Mouse (Mus musculus): ENCODE measurements around the gene Serinc5. TPM values are rescaled to one million over a fixed set of nuclear protein-coding genes. Genes with fewer than 3 reads are reported as not detected.
"Not testable (repeated sequence)": the region's sequence is repeated elsewhere in the genome, so short reads cannot be mapped to it uniquely, and the experiment has no call there.

The Serinc5 gene
- polyA plus RNA-seq, 1 experiment from 2014 or later = 10.4 TPM

DNA sequence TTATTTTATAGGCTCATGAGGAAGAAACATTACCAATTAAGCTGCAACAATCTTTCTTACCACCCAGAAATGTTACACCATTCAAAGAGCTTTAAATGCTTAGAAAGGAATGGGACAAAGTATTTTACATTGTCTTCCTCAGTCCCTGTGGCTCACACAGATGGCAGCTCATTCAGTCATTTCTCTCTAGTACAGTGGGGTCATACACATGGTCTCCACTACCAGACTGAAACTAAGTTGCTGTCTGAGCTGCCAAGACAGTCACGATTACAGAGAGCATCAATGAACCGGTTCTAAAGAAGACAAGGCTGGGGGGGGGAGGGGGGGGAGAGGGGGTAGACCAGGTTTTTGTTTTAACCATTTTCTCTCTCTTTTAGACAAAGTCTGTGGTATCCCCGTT is 19.7 kb upstream of the Serinc5 start:
- Histone ChIP-seq H3K9ac (ENCODE audit: low read depth, low read length) (no peak overlapping the region), H3K4me1 (replicated peaks; ENCODE audit: control insufficient read depth, insufficient read depth, low read length) (peaks cover 3% of the 10 kb centered on the region), H3K4me3 (ENCODE audit: low read depth, low read length) (no peak overlapping the region), H3K4me2 (replicated peaks; ENCODE audit: low read depth, low read length) (no peak overlapping the region), H3K27ac (ENCODE audit: low read depth, low read length) (no peak overlapping the region), H3K36me3 (ENCODE audit: control insufficient read depth, insufficient read depth, low read length) (no peaks in the 10 kb centered on the region), H3K9me3 (ENCODE audit: control insufficient read depth, low read length) (no peaks in the 10 kb centered on the region), H3K27me3 (ENCODE audit: control insufficient read depth, insufficient read depth, low read length) (no peaks in the 10 kb centered on the region)
- ATAC-seq (ENCODE audit: low FRiP score) = no peak
- 54% methylated on average over 3 of the region's 3 CpGs for WGBS
- DNase-seq (ENCODE audit: low spot score) = no peak

DNA sequence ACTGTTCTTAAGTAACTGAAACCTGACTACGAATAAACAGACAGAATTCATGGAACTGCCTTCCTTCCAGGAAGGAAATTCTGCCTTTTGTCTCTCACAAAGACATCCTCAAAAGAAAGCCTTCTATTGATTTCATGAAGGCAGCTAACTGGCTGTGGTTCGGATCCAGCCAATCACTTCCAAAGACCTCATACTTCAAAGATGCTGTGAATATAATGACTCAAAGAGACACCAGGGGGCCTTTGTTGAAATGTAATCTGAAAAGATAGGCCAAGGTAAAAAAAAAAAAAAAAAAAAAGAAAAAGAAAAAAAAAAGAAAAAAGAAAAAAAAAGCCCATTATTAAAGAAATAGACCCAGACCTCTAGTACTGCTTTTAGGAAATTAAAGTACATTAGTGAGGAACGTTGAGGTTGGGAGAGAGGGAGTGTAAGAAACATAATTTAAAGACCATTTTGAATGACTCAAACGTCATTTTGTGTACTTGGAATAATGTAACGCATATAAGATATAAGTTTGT is 18.6 kb upstream of the Serinc5 start:
- ATAC-seq (ENCODE audit: low FRiP score) (no peak), DNase-seq (ENCODE audit: low spot score) (no peak)
- Histone ChIP-seq H3K27ac (ENCODE audit: low read depth, low read length) (0 out of 2 replicates have a peak overlapping the region, but pooled peaks have one; percentile 25), H3K4me2 (replicated peaks; ENCODE audit: low read depth, low read length) (no peak overlapping the region), H3K36me3 (ENCODE audit: control insufficient read depth, insufficient read depth, low read length) (no peaks in the 10 kb centered on the region), H3K4me1 (replicated peaks; ENCODE audit: control insufficient read depth, insufficient read depth, low read length) (peaks cover 3% of the 10 kb centered on the region), H3K4me3 (ENCODE audit: low read depth, low read length) (no peak overlapping the region), H3K9ac (ENCODE audit: low read depth, low read length) (no peak overlapping the region), H3K9me3 (ENCODE audit: control insufficient read depth, low read length) (no peaks in the 10 kb centered on the region), H3K27me3 (ENCODE audit: control insufficient read depth, insufficient read depth, low read length) (no peaks in the 10 kb centered on the region)
- WGBS = 40% methylated on average over 5 of the region's 5 CpGs

GRCm38 (mm10) chr13:92592786-92593635 is 17.9 kb upstream of the Serinc5 start:
- H3K27me3 ChIP-seq (ENCODE audit: control insufficient read depth, insufficient read depth, low read length) = no peaks in the 10 kb centered on the region
- no peak overlapping the region for H3K4me2 ChIP-seq (replicated peaks; ENCODE audit: low read depth, low read length)
- H3K4me1 ChIP-seq (replicated peaks; ENCODE audit: control insufficient read depth, insufficient read depth, low read length) = peaks cover 3% of the 10 kb centered on the region
- H3K9ac ChIP-seq (ENCODE audit: low read depth, low read length) = no peak overlapping the region
- no peaks in the 10 kb centered on the region for H3K36me3 ChIP-seq (ENCODE audit: control insufficient read depth, insufficient read depth, low read length)
- no peak overlapping the region for H3K4me3 ChIP-seq (ENCODE audit: low read depth, low read length)
- 0 out of 2 replicates have a peak overlapping the region, but pooled peaks have one; percentile 25 for H3K27ac ChIP-seq (ENCODE audit: low read depth, low read length)
- ATAC-seq (ENCODE audit: low FRiP score) (peak; percentile 54), DNase-seq (ENCODE audit: low spot score) (peak; percentile 51)
- no peaks in the 10 kb centered on the region for H3K9me3 ChIP-seq (ENCODE audit: control insufficient read depth, low read length)
- WGBS = 15% methylated on average over 12 of the region's 12 CpGs

GRCm38 (mm10) chr13:92593731-92594396 is 17.0 kb upstream of the Serinc5 start:
- no peak overlapping the region for H3K4me3 ChIP-seq (ENCODE audit: low read depth, low read length)
- H3K27ac ChIP-seq (ENCODE audit: low read depth, low read length) = 0 out of 2 replicates have a peak overlapping the region, but pooled peaks have one; percentile 39
- ATAC-seq (ENCODE audit: low FRiP score) (peak; percentile 66), DNase-seq (ENCODE audit: low spot score) (peak; percentile 38)
- WGBS = 21% methylated on average over 3 of the region's 3 CpGs
- H3K9ac ChIP-seq (ENCODE audit: low read depth, low read length) = no peak overlapping the region
- H3K9me3 ChIP-seq (ENCODE audit: control insufficient read depth, low read length) = no peaks in the 10 kb centered on the region
- H3K4me2 ChIP-seq (replicated peaks; ENCODE audit: low read depth, low read length) = no peak overlapping the region
- H3K4me1 ChIP-seq (replicated peaks; ENCODE audit: control insufficient read depth, insufficient read depth, low read length) = peaks cover 3% of the 10 kb centered on the region
- H3K27me3 ChIP-seq (ENCODE audit: control insufficient read depth, insufficient read depth, low read length) = no peaks in the 10 kb centered on the region
- H3K36me3 ChIP-seq (ENCODE audit: control insufficient read depth, insufficient read depth, low read length) = no peaks in the 10 kb centered on the region

DNA sequence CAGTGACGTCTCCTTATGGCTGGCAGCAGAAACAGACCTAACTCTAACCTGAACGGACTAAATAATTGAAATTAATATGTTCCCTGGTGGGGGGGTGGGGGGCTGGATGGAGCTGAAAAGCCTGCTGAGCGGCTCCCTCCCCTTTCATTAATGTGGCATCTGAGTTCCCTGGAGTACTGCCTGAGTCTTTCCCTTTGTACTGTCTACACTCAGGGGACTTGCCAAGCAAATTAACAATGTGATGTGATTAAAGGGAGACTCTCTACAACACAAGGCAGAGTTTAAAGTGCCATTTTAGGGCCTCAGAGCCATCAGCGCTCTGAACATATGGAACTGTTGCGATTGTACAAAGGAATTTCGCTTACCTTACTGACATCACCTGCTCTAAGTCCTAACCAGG is 16.4 kb upstream of the Serinc5 start:
- no peak overlapping the region for H3K4me2 ChIP-seq (replicated peaks; ENCODE audit: low read depth, low read length)
- no peak overlapping the region for H3K4me3 ChIP-seq (ENCODE audit: low read depth, low read length)
- H3K36me3 ChIP-seq (ENCODE audit: control insufficient read depth, insufficient read depth, low read length) = no peaks in the 10 kb centered on the region
- H3K9me3 ChIP-seq (ENCODE audit: control insufficient read depth, low read length) = no peaks in the 10 kb centered on the region
- peak; percentile 62 for ATAC-seq (ENCODE audit: low FRiP score)
- 46% methylated on average over 6 of the region's 6 CpGs for WGBS
- peak; percentile 33 for DNase-seq (ENCODE audit: low spot score)
- H3K27ac ChIP-seq (ENCODE audit: low read depth, low read length) = 0 out of 2 replicates have a peak overlapping the region, but pooled peaks have one; percentile 39
- H3K27me3 ChIP-seq (ENCODE audit: control insufficient read depth, insufficient read depth, low read length) = no peaks in the 10 kb centered on the region
- H3K4me1 ChIP-seq (replicated peaks; ENCODE audit: control insufficient read depth, insufficient read depth, low read length) = peaks cover 3% of the 10 kb centered on the region
- H3K9ac ChIP-seq (ENCODE audit: low read depth, low read length) = no peak overlapping the region

GRCm38 (mm10) chr13:92594907-92595306 is 16.0 kb upstream of the Serinc5 start:
- Histone ChIP-seq H3K4me1 (replicated peaks; ENCODE audit: control insufficient read depth, insufficient read depth, low read length) (peaks cover 3% of the 10 kb centered on the region), H3K4me2 (replicated peaks; ENCODE audit: low read depth, low read length) (no peak overlapping the region), H3K27ac (ENCODE audit: low read depth, low read length) (0 out of 2 replicates have a peak overlapping the region, but pooled peaks have one; percentile 8), H3K36me3 (ENCODE audit: control insufficient read depth, insufficient read depth, low read length) (no peaks in the 10 kb centered on the region), H3K9me3 (ENCODE audit: control insufficient read depth, low read length) (no peaks in the 10 kb centered on the region), H3K9ac (ENCODE audit: low read depth, low read length) (no peak overlapping the region), H3K4me3 (ENCODE audit: low read depth, low read length) (no peak overlapping the region), H3K27me3 (ENCODE audit: control insufficient read depth, insufficient read depth, low read length) (no peaks in the 10 kb centered on the region)
- 82% methylated on average over 3 of the region's 3 CpGs for WGBS
- no peak for DNase-seq (ENCODE audit: low spot score)
- ATAC-seq (ENCODE audit: low FRiP score) = no peak

DNA sequence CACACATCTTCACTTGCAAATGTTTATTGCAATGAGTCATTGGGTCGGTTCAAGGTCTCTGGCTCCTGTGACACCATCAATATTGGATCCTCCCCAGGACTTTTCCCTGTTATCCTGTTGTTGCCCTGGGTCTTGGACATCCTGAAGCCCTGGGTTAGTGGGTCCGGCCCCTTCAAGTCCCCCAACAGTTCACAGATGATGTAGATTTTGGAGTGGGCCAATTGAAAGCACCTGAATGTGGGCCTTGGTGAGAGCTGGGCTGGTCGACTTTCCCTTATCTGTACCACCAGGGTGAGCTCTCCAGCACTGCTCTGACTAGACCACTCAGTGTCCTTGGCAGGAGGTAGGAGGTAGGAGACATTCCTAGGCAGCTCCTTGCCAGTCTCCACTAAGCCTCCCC is 15.5 kb upstream of the Serinc5 start:
- peaks cover 3% of the 10 kb centered on the region for H3K4me1 ChIP-seq (replicated peaks; ENCODE audit: control insufficient read depth, insufficient read depth, low read length)
- no peaks in the 10 kb centered on the region for H3K9me3 ChIP-seq (ENCODE audit: control insufficient read depth, low read length)
- no peak overlapping the region for H3K4me2 ChIP-seq (replicated peaks; ENCODE audit: low read depth, low read length)
- 65% methylated on average over 3 of the region's 3 CpGs for WGBS
- DNase-seq (ENCODE audit: low spot score) = no peak
- no peak overlapping the region for H3K9ac ChIP-seq (ENCODE audit: low read depth, low read length)
- no peaks in the 10 kb centered on the region for H3K36me3 ChIP-seq (ENCODE audit: control insufficient read depth, insufficient read depth, low read length)
- H3K27ac ChIP-seq (ENCODE audit: low read depth, low read length) = no peak overlapping the region
- no peak for ATAC-seq (ENCODE audit: low FRiP score)
- no peaks in the 10 kb centered on the region for H3K27me3 ChIP-seq (ENCODE audit: control insufficient read depth, insufficient read depth, low read length)
- no peak overlapping the region for H3K4me3 ChIP-seq (ENCODE audit: low read depth, low read length)

DNA sequence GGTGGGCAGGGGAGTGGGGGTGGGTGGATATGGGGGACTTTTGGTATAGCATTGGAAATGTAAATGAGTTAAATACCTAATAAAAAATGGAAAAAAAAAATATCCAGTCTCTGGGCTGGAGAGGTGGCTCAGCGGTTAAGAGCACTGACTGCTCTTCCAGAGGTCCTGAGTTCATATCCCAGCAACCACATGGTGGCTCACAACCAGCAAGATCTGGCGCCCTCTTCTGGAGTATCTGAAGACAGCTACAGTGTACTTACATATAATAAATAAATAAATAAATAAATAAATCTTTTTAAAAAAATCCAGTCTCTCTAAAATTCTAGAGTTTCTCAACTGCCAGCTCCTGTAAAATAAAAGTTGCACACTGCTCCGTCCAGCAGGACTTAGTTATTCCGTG is 5.6 kb upstream of the Serinc5 start:
- not testable (repeated sequence) for H3K4me2 ChIP-seq (replicated peaks; ENCODE audit: low read depth, low read length); H3K9ac ChIP-seq (ENCODE audit: low read depth, low read length); DNase-seq (ENCODE audit: low spot score); ATAC-seq (ENCODE audit: low FRiP score); H3K9me3 ChIP-seq (ENCODE audit: control insufficient read depth, low read length); H3K27me3 ChIP-seq (ENCODE audit: control insufficient read depth, insufficient read depth, low read length); H3K4me1 ChIP-seq (replicated peaks; ENCODE audit: control insufficient read depth, insufficient read depth, low read length); H3K4me3 ChIP-seq (ENCODE audit: low read depth, low read length); H3K27ac ChIP-seq (ENCODE audit: low read depth, low read length); H3K36me3 ChIP-seq (ENCODE audit: control insufficient read depth, insufficient read depth, low read length)
- WGBS = 83% methylated on average over 4 of the region's 4 CpGs

All from hindbrain, embryonic 11.5 days (tissue).